Mouse (Mus musculus): ENCODE results near the gene Tlr11.

DNA sequence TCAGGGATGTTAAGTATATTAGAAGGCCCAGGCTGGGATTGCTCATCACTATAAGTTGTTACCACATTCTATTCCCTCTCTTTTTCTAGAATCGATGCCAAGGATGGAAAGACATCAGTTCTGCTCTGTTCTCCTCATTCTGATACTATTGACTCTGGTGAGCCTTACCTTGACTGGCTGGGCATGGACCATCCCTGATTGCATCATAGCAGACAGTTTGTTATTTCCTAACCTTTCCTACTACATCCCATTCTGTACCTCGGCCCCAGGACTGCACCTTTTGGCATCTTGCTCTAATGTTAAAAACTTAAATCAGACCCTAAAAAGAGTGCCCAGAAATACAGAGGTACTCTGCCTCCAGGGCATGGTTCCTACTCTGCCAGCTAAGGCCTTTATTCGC lies 2.8 kb downstream of the Tlr11 start:
- TF ChIP-seq CTCF (IDR thresholded peaks at IDR 0.05; ENCODE audit: borderline replicate concordance, control insufficient read depth, extremely low read depth, insufficient read depth, low read length, poor library complexity) (no peak), POLR2A (IDR thresholded peaks at IDR 0.05; ENCODE audit: control insufficient read depth, extremely low read depth, insufficient read depth, low read length, poor library complexity) (no peak)
